Mouse (Mus musculus): ENCODE results near the gene Rabgap1l. TPM values are rescaled to one million over a fixed set of nuclear protein-coding genes. Genes with fewer than 3 reads are reported as not detected.

Gene Rabgap1l
- polyA plus RNA-seq, 1 experiment from 2014 or later = 41.7 TPM

DNA sequence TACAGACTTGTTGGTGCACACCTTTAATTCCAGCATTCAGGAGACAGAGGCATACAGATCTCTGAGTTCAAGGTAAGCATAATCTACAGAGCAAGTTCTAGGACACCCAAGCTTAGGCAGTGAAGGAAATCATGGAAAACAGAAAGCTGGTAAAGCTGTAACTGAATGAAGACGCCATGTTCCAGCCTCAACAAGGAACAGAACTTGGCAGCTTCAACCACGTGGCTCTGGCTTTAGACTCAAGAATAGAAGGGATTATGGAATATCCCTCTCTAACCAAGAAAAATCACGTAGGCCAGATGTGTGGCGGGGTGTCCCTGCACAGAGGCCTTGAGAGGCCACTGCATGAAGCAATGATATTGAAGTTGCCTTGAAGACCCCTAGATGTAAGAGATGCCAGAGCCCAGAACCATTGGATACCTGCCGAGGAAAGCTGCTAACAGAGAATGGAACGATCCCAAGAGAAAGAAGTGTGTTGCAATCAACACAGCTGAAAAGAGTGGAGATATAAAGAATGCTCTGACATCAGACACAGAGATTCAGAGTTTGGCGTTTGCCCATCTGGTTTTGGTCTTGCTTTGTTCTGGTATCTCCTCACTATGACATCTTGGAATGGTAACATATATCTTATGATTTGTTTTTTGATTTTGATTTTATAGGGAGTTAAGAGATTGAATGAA lies 102.4 kb downstream of the Rabgap1l start:
- WGBS = 91% methylated on average over 7 of the region's 7 CpGs
- Histone ChIP-seq H3K36me3 (replicated peaks; ENCODE audit: control insufficient read depth, insufficient read depth) (no peaks in the 10 kb centered on the region), H3K27ac (no peak overlapping the region), H3K27me3 (ENCODE audit: control insufficient read depth, insufficient read depth, low read length) (no peaks in the 10 kb centered on the region), H3K4me3 (replicated peaks; ENCODE audit: low read length) (no peak overlapping the region), H3K4me1 (replicated peaks; ENCODE audit: control insufficient read depth, insufficient read depth, low read length) (no peaks in the 10 kb centered on the region), H3K9ac (no peak overlapping the region), H3K9me3 (ENCODE audit: control insufficient read depth, low read length) (peaks cover 6% of the 10 kb centered on the region; the same call in 1 of the 2 replicates), H3K4me2 (replicated peaks) (no peak overlapping the region)
- ATAC-seq (ENCODE audit: low FRiP score) (no peak), DNase-seq (ENCODE audit: low spot score) (no peak)

DNA sequence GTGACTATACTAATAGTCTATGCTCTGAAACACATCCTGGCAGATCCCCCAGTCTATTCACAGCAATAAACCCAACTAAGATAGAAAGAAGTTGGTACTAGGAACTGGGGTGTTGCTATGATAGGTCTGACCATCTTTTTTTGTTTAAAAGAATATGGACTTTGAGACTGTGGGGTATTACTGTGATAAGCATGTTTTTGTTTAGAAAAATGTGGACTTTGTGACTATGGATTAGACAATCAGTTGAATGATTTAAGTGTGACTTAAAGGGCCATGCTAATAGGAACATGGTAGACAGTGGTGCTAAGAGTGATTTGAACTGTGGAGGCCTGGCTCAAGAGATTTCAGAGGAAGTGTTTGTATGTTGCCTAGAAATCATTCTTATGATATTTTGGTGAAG lies 103.5 kb downstream of the Rabgap1l start:
- Histone ChIP-seq H3K36me3 (replicated peaks; ENCODE audit: control insufficient read depth, insufficient read depth) (no peaks in the 10 kb centered on the region), H3K27ac (no peak overlapping the region), H3K4me2 (replicated peaks) (no peak overlapping the region), H3K9me3 (ENCODE audit: control insufficient read depth, low read length) (peaks cover 6% of the 10 kb centered on the region; the same call in 1 of the 2 replicates), H3K4me3 (replicated peaks; ENCODE audit: low read length) (no peak overlapping the region), H3K9ac (no peak overlapping the region), H3K27me3 (ENCODE audit: control insufficient read depth, insufficient read depth, low read length) (no peaks in the 10 kb centered on the region), H3K4me1 (replicated peaks; ENCODE audit: control insufficient read depth, insufficient read depth, low read length) (no peaks in the 10 kb centered on the region)
- no peak for ATAC-seq (ENCODE audit: low FRiP score)
- DNase-seq (ENCODE audit: low spot score) = no peak

DNA sequence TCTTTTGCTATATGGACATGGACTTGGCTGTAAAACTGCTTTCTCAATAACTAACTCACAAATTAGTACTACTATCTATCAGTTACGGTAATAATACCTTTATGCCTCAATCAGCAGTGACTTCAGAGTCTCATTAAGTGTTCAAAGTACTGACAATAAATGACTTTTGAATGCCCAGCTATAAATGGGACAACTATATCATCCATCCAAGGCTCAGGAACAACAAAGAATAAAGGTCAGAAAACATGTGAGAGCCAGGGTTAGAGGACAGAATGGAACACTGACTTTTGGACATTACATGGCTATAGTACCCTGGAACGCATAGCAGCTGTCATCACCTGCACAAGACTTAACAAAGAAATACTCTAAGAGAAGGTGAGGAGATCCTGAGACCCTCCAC lies 108.8 kb downstream of the Rabgap1l start:
- Histone ChIP-seq H3K9ac (no peak overlapping the region), H3K4me3 (replicated peaks; ENCODE audit: low read length) (no peak overlapping the region), H3K27ac (no peak overlapping the region), H3K9me3 (ENCODE audit: control insufficient read depth, low read length) (peaks cover 6% of the 10 kb centered on the region; the same call in 1 of the 2 replicates), H3K27me3 (ENCODE audit: control insufficient read depth, insufficient read depth, low read length) (no peaks in the 10 kb centered on the region), H3K4me2 (replicated peaks) (no peak overlapping the region), H3K4me1 (replicated peaks; ENCODE audit: control insufficient read depth, insufficient read depth, low read length) (no peaks in the 10 kb centered on the region), H3K36me3 (replicated peaks; ENCODE audit: control insufficient read depth, insufficient read depth) (no peaks in the 10 kb centered on the region)
- DNase-seq (ENCODE audit: low spot score) (no peak), ATAC-seq (ENCODE audit: low FRiP score) (no peak)
- WGBS = 96% methylated on average over 2 of the region's 2 CpGs

DNA sequence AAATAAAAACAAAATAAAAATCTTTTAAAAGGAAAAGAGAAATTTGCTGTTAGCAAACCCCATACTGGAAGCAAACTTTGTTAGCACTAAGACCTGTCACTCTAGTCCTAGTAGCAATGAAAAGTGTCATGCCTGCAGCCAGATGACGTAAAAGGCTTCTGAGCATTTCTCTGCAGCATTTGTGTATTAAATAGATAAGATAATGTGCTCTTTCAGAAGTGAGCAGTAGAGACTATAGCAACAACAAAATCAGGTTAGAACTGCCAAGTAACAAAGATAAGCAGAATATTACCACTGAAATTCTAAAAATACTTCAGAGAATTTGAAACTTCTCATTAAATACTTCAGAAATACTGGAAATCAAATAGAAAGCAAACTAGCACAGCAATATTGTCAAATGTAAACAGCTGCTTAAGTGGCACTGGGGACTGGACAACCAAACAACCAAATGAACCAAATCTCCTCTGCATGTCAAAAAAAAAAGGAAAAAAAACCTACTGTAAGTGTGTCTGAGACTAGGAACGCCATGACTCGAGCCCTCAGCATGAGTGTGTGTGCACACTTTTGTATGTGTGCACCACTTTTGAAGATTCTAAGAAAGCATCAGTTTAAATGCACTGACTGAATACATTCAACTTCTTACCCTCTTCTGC lies 111.5 kb downstream of the Rabgap1l start:
- no peak for DNase-seq (ENCODE audit: low spot score)
- 88% methylated on average over 3 of the region's 3 CpGs for WGBS
- no peak for ATAC-seq (ENCODE audit: low FRiP score)
- Histone ChIP-seq H3K9ac (no peak overlapping the region), H3K4me2 (replicated peaks) (no peak overlapping the region), H3K9me3 (ENCODE audit: control insufficient read depth, low read length) (peaks cover 6% of the 10 kb centered on the region; the same call in 1 of the 2 replicates), H3K27ac (no peak overlapping the region), H3K4me1 (replicated peaks; ENCODE audit: control insufficient read depth, insufficient read depth, low read length) (no peaks in the 10 kb centered on the region), H3K27me3 (ENCODE audit: control insufficient read depth, insufficient read depth, low read length) (no peaks in the 10 kb centered on the region), H3K4me3 (replicated peaks; ENCODE audit: low read length) (no peak overlapping the region), H3K36me3 (replicated peaks; ENCODE audit: control insufficient read depth, insufficient read depth) (no peaks in the 10 kb centered on the region)

DNA sequence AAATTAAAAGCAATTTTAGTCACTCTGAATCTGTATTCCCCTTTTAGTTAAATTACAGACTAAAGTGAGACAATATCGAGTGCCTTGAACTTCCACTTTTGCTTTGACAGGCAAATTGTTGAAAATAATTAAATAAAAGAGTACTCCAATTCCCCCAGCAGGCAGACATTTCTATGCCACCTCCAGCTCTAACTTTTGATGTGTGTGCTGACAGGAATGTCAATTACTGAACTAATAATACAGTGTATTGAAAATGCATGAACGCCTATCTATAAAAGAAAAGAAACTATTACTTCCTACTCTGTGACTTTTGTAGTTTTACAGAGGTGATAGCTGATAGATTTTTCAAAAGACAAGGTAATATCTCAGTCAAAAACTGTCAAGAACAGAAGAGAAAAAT lies 118.2 kb downstream of the Rabgap1l start:
- ATAC-seq (ENCODE audit: low FRiP score) (no peak), DNase-seq (ENCODE audit: low spot score) (no peak)
- H3K4me2 ChIP-seq (replicated peaks) = no peak overlapping the region
- no peak overlapping the region for H3K4me3 ChIP-seq (replicated peaks; ENCODE audit: low read length)
- H3K9me3 ChIP-seq (ENCODE audit: control insufficient read depth, low read length) = no peaks in the 10 kb centered on the region
- WGBS = 77% methylated on average over 2 of the region's 2 CpGs
- H3K36me3 ChIP-seq (replicated peaks; ENCODE audit: control insufficient read depth, insufficient read depth) = no peaks in the 10 kb centered on the region
- H3K27ac ChIP-seq = no peak overlapping the region
- no peaks in the 10 kb centered on the region for H3K27me3 ChIP-seq (ENCODE audit: control insufficient read depth, insufficient read depth, low read length)
- H3K4me1 ChIP-seq (replicated peaks; ENCODE audit: control insufficient read depth, insufficient read depth, low read length) = no peaks in the 10 kb centered on the region
- no peak overlapping the region for H3K9ac ChIP-seq

DNA sequence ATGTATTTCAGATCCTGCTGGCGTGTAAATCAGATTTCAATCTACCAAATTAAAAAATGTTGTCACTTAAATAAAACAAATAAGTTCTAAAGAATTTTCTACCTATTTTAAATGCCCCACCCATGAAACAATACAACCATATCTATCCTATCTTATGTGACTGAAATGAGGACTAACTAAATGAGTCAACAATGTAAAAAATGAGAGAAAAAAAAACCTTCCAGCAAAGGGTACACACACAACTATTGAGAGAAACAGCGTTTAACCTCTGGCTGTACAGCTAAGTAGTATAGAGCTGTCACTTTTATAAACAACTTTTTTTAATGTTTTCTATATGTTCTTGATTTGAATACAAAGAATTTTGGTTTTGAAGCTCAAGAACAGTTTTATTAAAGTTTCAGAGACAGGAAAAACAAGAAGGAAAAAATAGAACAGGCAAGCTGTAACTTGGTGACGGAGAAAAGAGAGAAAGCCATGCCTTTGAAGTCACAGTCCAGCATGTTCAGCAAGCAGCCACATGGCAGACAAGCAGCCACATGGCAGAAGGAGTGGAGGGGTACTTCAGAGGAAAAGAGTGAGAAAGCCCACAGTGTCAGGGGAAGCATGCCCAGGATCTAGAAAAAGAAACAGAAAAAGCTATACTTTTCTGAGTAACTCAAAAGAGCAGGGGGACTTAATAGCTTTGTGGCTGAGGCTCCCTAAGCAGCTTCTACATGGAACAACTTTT lies 120.8 kb downstream of the Rabgap1l start:
- H3K4me2 ChIP-seq (replicated peaks) = no peak overlapping the region
- 77% methylated on average over 3 of the region's 3 CpGs for WGBS
- H3K27me3 ChIP-seq (ENCODE audit: control insufficient read depth, insufficient read depth, low read length) = no peaks in the 10 kb centered on the region
- DNase-seq (ENCODE audit: low spot score) (no peak), ATAC-seq (ENCODE audit: low FRiP score) (no peak)
- H3K9me3 ChIP-seq (ENCODE audit: control insufficient read depth, low read length) = no peaks in the 10 kb centered on the region
- H3K4me1 ChIP-seq (replicated peaks; ENCODE audit: control insufficient read depth, insufficient read depth, low read length) = no peaks in the 10 kb centered on the region
- H3K36me3 ChIP-seq (replicated peaks; ENCODE audit: control insufficient read depth, insufficient read depth) = no peaks in the 10 kb centered on the region
- no peak overlapping the region for H3K9ac ChIP-seq
- H3K27ac ChIP-seq = no peak overlapping the region
- H3K4me3 ChIP-seq (replicated peaks; ENCODE audit: low read length) = no peak overlapping the region

DNA sequence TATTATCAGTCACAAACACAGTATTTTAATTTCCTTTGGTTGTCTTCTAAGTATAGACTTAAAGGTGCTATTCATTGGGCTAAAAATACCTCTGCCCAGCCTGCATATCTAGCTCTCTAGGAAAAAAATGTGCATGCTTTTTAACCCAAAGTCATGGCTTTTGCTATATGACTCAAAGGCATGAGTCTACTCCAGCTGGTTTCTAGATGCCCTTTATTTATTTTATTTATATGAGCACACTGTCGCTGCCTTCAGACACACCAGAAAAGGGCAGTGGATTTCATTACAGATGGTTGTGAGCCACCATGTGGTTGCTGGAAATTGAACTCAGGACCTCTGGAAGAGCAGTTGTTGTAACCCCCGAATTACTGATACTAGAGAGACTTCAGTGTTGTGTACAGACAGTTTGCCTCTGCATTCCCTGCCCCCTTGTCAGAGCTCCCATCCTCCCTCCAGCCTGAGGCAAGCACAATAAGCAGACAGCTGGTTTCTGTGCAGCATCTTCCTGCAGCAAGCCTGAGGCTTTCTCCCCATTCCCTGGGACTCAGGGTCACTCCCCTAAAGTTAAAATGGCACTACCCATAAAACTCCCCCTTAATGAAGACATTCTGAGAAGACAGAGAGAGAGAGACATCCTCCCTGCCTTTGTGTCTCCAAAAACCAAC lies 137.1 kb downstream of the Rabgap1l start:
- H3K4me2 ChIP-seq (replicated peaks) = no peak overlapping the region
- no peak overlapping the region for H3K27ac ChIP-seq
- H3K27me3 ChIP-seq (ENCODE audit: control insufficient read depth, insufficient read depth, low read length) = no peaks in the 10 kb centered on the region
- no peak for DNase-seq (ENCODE audit: low spot score)
- no peaks in the 10 kb centered on the region for H3K4me1 ChIP-seq (replicated peaks; ENCODE audit: control insufficient read depth, insufficient read depth, low read length)
- no peaks in the 10 kb centered on the region for H3K36me3 ChIP-seq (replicated peaks; ENCODE audit: control insufficient read depth, insufficient read depth)
- H3K9ac ChIP-seq = no peak overlapping the region
- 68% methylated on average over 2 of the region's 2 CpGs for WGBS
- no peak for ATAC-seq (ENCODE audit: low FRiP score)
- no peaks in the 10 kb centered on the region for H3K9me3 ChIP-seq (ENCODE audit: control insufficient read depth, low read length)
- no peak overlapping the region for H3K4me3 ChIP-seq (replicated peaks; ENCODE audit: low read length)

DNA sequence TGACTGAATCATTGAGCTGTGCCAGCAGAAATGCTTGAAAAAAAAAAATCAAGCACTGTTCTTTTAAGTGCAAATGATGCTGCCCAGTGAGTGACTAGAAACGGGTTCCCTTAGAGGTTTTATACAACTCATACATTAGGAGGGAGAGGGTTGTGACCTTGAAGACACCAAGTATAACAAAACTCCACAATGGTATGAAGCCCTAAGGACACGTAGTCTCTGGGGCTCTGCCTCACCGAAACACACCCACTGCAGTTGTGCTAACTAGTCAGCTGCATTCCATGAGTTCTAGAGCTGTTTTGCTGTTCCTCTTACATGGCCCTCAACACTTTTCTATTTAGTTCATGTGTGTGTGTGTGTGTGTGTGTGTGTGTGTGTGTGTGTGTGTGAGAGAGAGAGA lies 141.3 kb downstream of the Rabgap1l start:
- WGBS = 40% methylated on average over 3 of the region's 3 CpGs
- H3K36me3 ChIP-seq (replicated peaks; ENCODE audit: control insufficient read depth, insufficient read depth) = no peaks in the 10 kb centered on the region
- no peaks in the 10 kb centered on the region for H3K9me3 ChIP-seq (ENCODE audit: control insufficient read depth, low read length)
- no peak overlapping the region for H3K27ac ChIP-seq
- no peak for DNase-seq (ENCODE audit: low spot score)
- no peaks in the 10 kb centered on the region for H3K4me1 ChIP-seq (replicated peaks; ENCODE audit: control insufficient read depth, insufficient read depth, low read length)
- no peaks in the 10 kb centered on the region for H3K27me3 ChIP-seq (ENCODE audit: control insufficient read depth, insufficient read depth, low read length)
- H3K9ac ChIP-seq = no peak overlapping the region
- H3K4me2 ChIP-seq (replicated peaks) = no peak overlapping the region
- no peak overlapping the region for H3K4me3 ChIP-seq (replicated peaks; ENCODE audit: low read length)
- no peak for ATAC-seq (ENCODE audit: low FRiP score)

DNA sequence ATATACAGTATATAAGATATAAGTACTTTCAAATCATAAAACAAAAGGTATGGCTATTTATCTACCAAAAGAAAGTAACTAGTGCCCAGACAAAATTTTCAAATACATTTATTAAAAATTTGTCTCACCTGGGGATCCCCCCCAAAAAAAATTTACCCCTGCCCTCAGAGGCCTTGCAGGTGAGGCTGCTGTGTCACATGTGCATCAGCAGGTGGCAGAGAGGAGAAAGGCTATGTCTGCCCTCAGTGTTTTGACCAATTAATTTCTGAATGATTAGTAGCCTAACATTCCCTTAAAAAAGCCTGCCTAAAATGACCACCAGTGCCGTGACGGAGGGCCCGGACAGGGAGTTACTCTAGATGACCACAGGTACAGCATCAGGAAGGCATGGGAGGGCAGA lies 147.6 kb downstream of the Rabgap1l start:
- H3K27ac ChIP-seq = no peak overlapping the region
- H3K9me3 ChIP-seq (ENCODE audit: control insufficient read depth, low read length) = no peaks in the 10 kb centered on the region
- H3K4me3 ChIP-seq (replicated peaks; ENCODE audit: low read length) = no peak overlapping the region
- H3K9ac ChIP-seq = no peak overlapping the region
- 96% methylated on average over 3 of the region's 3 CpGs for WGBS
- H3K27me3 ChIP-seq (ENCODE audit: control insufficient read depth, insufficient read depth, low read length) = no peaks in the 10 kb centered on the region
- no peak overlapping the region for H3K4me2 ChIP-seq (replicated peaks)
- H3K4me1 ChIP-seq (replicated peaks; ENCODE audit: control insufficient read depth, insufficient read depth, low read length) = no peaks in the 10 kb centered on the region
- no peaks in the 10 kb centered on the region for H3K36me3 ChIP-seq (replicated peaks; ENCODE audit: control insufficient read depth, insufficient read depth)
- ATAC-seq (ENCODE audit: low FRiP score) (no peak), DNase-seq (ENCODE audit: low spot score) (no peak)

All from hindbrain, embryonic 14.5 days (tissue).